Mouse (Mus musculus) hindlimb bud, embryonic 11.5 days (tissue): ENCODE measurements at regions not wholly inside any gene's neighbourhood (a gene's known extent, or its start where the extent isn't known, plus 50 kb on each side); places are given as distances from the start of the nearest gene placed in this dataset.
A peak's percentile ranks its signal among the peaks of the same experiment; 100 is the strongest.

ENCODE experiments used
- DNase-seq: peaks from one replicate; pipeline ENCODE4 v3.0.0-alpha.2; 2012; ENCODE audit warnings: low read depth, low spot score; ENCODE audit errors: extremely low spot score

- no peak for DNase-seq
Observed at GRCm38 (mm10) chr19:23044510-23045464, 96.2 kb upstream of the Klf9 start.

DNA sequence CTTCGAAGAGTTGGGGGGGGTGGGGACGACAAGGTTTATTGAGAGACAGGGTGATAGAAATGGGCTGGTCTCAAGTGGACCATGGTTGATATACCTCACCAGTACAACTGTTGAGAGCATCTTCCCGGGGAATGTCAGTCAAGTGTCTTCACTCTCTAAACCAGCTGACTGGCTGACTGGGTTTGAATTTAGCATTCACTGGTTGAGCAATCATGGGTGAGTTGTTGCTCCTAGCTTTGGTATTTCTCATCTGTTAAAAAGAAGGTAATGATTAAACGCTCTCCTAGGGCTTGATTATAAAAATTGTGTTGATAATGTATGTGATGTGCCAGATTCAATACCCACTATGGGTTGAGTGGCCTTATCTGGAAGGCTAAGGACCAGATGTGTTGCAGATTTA, 89.6 kb upstream of the Klf9 start:
- DNase-seq = no peak

DNA sequence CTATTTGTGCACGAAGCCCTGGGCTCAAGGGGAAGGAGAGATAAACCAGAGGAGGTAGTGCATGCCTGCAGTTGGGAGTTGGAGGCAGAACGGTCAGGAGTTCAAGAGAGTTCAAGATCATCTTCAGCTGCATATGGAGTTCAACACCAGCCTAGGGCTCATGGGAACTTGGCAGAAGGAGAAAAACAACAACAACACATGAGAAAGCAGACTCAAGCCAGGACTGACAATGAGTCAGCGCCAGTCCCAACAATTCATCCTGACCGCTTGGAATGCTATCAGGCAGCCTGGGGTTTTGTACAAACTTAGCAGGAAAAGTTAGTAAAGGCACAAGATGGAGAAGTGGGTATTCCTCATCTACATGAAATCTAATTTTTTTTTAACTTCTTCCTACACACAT, 86.6 kb upstream of the Klf9 start:
- no peak for DNase-seq

DNA sequence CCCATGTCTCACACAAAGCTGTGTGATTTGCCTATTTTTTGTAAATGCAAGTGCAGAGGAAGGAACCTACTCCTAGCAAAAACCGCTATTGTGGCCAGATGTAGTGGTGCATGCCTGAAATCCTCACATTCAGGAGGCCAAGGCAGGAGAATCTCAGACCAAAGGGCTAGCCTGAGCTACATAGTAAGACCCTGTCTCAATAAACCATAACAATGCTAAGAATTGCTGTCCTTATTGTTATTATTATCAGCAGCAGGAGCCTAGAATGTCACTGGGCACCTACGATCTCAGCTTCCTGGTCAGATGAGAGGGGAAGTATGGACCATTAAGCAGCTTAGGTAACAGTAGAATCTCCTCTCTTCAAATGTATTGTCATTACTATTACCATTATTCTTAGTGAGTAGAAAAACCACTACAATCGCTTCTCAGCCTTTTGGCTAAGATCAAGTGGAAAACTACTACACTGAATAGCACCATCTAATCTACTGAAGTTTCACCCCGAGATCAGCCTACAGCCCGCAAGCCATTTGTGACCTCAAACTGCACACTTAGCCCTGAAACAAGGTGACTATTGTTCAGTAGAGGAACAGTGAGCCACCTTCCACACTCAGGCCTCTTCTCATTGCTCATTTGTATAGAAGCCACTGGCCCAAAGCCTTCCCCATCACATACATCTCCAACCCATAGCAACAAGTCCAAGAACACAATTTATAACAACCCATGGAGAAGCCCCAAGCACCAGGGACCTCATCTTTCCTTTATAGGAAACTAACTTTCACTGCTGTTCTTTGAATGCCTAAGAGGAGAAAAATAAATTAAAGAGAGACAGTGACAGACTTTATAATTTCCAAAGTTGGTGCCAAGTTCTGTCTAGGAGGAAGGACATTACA, 84.9 kb upstream of the Klf9 start:
- DNase-seq = no peak

GRCm38 (mm10) chr19:23056851-23057707, 83.9 kb upstream of the Klf9 start:
- DNase-seq = peak; percentile 42

GRCm38 (mm10) chr19:23057739-23058501, 83.1 kb upstream of the Klf9 start:
- DNase-seq = no peak

GRCm38 (mm10) chr19:23058502-23058900, 82.5 kb upstream of the Klf9 start:
- no peak for DNase-seq

GRCm38 (mm10) chr19:23061081-23061640, 79.9 kb upstream of the Klf9 start:
- DNase-seq = no peak

DNA sequence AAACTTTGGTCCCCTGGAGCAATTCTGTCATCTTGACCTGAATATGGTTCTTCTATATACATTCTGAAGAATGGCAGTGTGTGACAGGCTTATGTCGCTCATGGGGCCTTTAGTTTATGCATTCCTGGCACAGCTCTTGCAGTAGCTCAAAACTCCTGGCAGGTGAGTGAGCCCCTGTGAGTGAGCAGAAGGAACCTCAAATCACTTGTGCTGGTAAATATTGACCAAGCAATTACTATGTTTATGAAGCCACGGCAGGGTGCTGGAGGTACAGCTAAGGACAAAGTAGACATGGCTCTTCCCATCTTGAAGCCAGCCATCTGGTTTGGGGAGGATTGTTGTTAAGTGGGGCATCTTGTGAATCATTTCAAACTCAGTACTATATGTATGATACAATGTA, 79.1 kb upstream of the Klf9 start:
- DNase-seq = no peak

- DNase-seq = no peak
Observed at GRCm38 (mm10) chr19:23062851-23063250, 78.2 kb upstream of the Klf9 start.

DNA sequence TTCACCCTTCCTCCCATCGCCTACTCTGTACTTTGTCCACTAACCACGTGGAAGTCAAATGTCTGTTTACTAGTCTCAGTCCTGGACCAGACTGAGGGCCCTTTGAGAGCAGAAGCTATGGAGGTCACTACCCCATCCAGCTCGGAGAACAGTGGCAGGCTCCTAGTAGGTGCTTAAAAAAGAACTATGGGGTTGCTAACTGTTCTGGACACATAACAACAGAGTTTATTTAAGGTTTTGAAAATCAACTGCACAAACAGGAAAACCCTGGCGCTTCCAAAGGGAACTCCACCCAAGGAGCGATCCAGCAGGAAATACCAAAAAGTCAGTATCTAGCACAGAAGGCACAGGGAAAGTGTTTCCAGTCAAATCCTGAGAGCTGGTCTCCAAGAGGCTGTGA, 75.5 kb upstream of the Klf9 start:
- no peak for DNase-seq

DNA sequence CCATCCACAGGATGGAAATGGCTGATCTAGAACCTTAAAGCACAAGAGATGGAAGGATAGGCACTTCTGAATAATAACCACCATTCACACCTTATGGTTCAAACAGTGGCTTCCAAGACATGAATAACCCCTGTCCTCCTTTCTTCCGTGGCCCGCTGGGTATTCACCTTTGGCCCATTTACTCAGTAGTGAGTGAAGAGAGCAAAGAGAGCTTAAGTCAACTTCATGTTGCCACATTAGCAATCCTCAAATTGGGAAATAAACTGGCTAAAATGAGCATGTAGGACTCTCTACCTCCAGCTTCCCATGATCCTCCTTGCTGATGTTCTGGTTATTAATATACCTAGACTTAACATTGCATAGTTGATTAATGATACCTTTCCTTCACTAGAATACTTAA, 74.3 kb upstream of the Klf9 start:
- DNase-seq = no peak

DNA sequence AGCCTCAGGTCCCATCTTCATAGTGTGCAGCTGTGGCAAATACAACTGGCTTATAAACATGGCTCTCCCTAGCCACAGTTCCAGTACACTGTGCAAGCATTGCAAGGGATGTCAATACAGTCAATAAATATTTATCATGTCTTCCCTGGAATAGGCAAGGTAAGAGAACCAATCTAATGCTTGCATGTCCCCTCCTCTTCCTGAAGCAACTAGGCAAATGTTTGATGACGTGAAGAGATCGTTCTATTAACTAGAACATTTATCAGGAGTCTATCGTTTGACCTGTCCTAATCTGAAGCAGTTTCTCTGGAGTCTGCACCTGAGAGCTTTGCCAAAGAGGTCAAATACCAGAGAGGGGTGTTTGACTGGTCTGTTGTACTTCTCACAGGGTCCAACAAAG, 72.4 kb upstream of the Klf9 start:
- DNase-seq = no peak

GRCm38 (mm10) chr19:23069656-23070055, 71.4 kb upstream of the Klf9 start:
- no peak for DNase-seq

GRCm38 (mm10) chr19:23071000-23071399, 70.0 kb upstream of the Klf9 start:
- no peak for DNase-seq

GRCm38 (mm10) chr19:23074602-23075570, 66.1 kb upstream of the Klf9 start:
- no peak for DNase-seq

- DNase-seq = no peak
Observed at GRCm38 (mm10) chr19:23075790-23076189, 65.2 kb upstream of the Klf9 start.

DNA sequence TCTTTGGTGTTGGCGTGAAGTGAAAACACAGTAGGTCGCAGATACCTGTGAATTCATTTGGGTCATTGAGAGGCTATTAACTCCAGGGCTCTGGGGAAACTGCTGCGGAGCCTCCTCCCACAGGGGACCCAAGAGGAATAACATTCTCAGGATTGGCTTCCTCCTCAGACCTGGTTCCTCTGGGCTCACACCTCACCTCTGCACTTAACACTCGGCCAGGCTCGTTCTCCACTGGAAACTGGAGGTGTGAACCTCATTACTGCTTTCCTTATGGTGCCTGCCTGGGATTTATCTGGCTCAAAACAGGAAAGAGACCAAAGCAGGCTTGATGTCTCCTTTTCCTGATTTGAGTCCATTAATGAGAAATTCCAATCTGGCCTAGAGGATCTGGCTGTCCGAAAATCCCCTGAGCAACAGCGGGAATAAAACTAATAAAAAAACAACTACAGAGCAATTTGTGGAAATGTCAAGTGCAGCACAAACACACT, 55.8 kb upstream of the Klf9 start:
- DNase-seq = peak; percentile 30

DNA sequence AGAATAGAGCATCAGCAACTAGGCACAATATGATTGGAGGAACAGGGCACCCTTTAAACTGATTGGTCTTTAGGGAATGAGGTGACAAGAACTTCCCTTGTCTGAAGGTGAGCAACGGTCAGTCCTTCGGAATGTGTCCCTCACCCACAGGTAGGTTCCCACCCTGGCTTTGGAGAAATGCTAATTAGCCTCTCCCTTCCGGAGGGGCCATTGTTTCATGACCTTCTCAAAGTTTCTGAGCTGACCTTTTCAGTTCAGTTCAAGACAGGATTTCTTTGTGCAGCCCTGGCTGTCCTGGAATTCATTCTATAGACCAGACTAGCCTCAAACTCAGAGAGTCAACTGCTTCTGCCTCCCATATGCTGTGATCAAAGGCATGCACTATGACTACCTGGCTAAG, 53.5 kb upstream of the Klf9 start:
- no peak for DNase-seq
